Mouse (Mus musculus): Measurements from ENCODE around the gene Atg9b. TPM values are rescaled to one million over a fixed set of nuclear protein-coding genes. Genes with fewer than 3 reads are reported as not detected.
"Not testable (repeated sequence)": the region's sequence is repeated elsewhere in the genome, so short reads cannot be mapped to it uniquely, and the experiment has no call there.

Atg9b gene
- total RNA-seq, 1 experiment from 2014 or later: not detected

DNA sequence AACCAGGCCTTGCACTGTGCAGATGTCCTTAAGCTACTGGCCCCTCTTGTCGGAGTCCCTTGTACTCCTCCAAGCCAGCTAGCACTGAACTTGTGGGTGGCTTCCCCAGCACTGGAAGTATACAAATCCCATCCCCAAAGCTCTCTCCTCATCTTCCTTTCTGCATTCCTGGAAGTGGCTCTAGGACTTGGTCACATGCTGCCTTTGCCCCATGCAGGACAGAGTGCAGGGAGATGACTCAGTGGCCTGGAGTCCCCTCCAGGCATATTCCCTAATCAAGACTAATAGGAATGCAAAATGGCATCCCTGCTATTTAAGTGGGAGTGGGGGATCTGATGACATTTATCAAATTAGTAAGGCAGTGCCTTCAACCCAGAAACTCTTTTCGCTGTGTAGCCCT lies 20.1 kb upstream of the Atg9b start:
- no peak for ATAC-seq (replicated peaks; ENCODE audit: insufficient number of reproducible peaks, low FRiP score, low TSS enrichment, poor library complexity, severe bottlenecking)

DNA sequence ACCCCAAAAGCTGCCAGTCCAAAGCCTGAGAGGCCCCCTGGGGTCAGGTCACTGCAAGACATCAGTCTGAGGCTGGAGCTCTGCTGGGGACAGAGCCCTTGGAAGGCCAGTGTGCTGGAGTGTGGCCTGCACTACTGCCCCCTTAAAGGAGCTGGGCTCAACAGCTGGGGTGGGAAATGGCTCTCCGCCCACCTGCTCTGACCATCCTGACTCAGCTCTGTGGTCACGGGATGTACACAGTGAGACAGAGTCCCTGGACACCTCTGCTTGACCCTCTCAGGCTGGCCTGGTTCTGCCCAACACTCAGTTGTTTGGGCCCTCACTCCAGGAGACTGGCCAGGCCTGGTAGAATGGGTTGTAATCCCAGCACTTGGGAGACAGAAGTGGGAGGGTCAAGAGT lies 17.5 kb upstream of the Atg9b start:
- no peak for ATAC-seq (replicated peaks; ENCODE audit: insufficient number of reproducible peaks, low FRiP score, low TSS enrichment, poor library complexity, severe bottlenecking)

DNA sequence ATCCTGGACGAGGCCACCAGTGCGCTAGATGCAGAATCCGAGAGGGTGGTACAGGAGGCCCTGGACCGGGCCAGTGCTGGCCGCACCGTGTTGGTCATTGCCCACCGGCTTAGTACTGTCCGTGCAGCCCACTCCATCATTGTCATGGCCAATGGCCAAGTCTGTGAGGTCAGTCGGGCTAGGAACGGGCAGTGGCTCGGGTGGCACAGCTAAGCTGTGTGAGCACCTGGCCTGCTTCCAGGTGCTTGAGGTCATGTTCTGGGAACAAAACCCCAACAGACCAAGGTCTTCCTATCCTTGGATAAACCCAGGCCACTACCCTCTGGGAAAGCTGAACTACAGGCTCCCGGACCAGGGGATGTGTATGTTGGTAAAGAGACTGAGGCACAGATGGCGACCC lies 16.7 kb upstream of the Atg9b start:
- ATAC-seq (replicated peaks; ENCODE audit: insufficient number of reproducible peaks, low FRiP score, low TSS enrichment, poor library complexity, severe bottlenecking): no peak

DNA sequence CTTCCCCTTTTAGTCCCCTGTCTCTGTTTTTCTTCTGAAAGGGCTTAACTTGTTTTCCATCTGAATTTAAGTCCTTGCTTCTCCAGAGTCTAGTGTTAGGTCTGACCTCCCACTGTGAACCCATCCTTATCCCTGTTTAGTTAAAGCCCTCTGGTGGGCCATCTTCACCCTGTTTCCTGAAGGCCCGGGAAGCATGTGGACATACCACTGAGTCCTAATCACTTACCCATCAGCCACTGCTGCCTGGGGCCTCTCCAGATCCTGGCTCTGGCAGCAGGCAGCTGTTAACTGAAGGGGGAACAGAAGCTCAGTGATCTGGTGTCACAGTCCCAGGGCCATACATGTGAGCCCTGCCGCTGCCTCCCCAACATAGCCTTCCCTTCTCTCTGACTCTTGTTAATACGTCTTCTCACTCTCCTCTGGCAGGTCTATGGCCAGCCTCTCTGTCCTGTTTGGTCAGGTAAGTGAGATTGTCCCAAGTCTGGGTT lies 13.5 kb upstream of the Atg9b start:
- no peak for ATAC-seq (replicated peaks; ENCODE audit: insufficient number of reproducible peaks, low FRiP score, low TSS enrichment, poor library complexity, severe bottlenecking)

DNA sequence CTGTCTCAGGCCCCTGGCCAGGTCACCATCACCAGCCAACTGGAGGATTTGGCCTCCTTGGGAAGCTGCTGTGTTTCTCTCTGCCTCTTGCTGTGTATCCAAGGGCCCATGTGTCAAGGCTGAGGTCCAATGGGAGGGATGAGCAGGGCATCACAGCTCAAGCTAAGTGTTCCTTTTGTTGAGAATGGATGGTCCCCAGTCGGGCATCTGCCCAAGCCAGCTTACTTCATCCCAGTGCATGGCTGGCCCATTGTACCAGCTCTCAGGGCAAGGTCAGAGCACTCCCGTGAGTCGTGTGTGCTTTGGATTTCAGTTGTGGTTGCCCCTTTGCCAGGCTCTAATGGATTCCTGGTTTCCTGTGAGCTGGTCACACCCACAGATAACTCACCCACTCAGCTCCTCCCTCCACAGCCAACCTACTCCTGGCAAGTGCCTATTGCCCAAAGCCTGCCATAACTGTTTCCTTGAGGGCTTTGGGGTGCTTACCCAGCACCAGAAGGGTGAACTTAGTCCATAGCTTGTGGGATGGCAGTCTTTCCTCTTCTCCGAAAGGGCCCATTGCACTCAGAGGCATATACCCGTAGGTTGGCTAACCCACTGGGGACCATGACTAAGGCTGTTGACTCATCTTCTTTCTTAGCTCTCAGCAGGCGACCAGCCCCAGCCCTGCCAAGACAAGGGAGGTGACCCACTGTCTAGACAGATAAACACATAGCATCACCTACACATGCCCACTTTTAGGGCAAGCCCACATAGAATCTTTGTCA lies 12.8 kb upstream of the Atg9b start:
- no peak for ATAC-seq (replicated peaks; ENCODE audit: insufficient number of reproducible peaks, low FRiP score, low TSS enrichment, poor library complexity, severe bottlenecking)

DNA sequence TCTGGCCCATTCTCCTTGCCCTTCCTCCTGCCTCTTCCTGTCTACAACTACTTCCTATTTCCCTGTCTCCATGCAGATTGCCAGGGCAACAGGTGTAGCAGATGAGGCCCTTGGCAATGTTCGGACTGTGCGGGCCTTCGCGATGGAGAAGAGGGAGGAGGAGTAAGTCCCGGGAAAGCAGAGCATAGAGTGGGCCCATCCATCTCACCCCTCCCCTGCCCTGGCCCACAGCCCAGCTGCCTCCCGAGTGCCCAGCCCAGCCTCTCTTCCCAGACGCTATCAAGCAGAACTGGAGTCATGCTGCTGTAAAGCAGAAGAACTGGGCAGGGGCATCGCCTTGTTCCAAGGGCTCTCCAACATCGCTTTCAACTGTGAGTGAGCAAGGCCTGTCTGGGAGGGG lies 10.0 kb upstream of the Atg9b start:
- ATAC-seq (replicated peaks; ENCODE audit: insufficient number of reproducible peaks, low FRiP score, low TSS enrichment, poor library complexity, severe bottlenecking): no peak

DNA sequence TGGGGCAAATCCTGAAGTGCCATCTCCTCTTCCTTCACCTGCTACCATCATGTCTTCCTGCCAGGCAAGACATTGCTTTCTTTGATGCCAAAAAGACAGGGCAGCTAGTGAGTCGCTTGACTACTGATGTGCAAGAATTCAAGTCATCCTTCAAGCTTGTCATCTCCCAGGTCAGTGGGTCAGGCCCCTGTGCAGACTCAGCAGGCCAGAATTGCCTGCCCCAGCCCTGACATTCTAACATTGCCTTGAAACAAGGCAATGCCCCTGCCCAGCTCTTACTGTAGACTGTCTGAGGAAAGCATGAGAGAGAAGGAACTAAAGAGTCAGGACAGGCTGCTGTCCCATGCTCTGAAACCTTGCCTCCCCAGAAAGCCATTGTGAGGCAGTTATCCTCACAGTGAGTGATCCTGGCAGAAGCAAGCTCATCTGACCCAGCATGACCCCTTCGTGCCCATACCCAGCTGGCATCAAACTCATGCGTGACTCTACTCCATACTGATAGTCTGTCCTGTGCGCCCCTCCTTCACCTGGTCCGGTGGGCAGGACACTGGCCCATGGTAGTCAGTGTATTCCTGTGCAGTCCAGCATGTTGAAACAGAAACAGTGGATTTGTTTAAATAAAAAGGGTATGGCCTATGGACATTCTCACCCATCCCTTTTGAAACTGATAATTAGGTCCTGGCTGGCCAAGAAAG lies 9.1 kb upstream of the Atg9b start:
- ATAC-seq (replicated peaks; ENCODE audit: insufficient number of reproducible peaks, low FRiP score, low TSS enrichment, poor library complexity, severe bottlenecking): no peak

DNA sequence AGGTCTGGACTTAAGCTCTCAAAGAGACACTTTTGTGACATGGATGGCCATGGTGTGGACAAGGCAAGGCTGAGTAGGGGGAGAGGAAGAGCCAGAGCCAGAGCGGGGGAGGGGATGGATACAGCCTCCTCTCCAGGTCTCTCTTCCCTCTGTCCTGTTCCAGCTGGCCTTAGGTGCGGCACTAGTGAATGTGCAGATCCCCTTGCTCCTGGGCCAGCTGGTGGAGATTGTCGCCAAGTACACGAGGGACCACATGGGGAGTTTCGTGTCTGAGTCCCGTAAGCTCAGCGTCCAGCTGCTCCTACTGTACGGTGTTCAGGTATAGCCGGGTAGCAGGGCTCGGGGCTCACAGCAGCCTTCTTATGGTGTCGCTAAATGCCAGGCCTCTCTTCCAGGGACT lies 8.4 kb upstream of the Atg9b start:
- ATAC-seq (replicated peaks; ENCODE audit: insufficient number of reproducible peaks, low FRiP score, low TSS enrichment, poor library complexity, severe bottlenecking): no peak

DNA sequence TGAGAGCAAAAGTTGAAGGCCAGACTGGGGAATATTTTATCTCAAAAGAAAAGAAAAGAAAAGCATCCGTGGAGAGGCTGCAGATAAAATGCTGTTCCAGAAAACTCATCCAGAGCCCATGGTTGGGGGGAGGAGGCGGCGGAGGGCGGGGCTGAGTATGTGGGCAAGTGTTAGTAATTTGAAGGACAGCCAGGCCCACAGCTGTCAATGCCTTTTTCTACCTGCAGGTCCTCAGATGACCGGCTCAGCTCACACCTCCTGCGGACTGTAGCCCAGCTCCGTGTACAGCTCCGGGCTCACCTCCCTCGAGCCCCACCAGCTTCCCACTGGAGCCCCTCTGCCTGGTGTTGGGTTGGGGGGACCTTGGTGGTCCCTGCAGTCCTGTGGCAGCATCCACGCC lies 7.7 kb upstream of the Atg9b start:
- no peak for ATAC-seq (replicated peaks; ENCODE audit: insufficient number of reproducible peaks, low FRiP score, low TSS enrichment, poor library complexity, severe bottlenecking)

DNA sequence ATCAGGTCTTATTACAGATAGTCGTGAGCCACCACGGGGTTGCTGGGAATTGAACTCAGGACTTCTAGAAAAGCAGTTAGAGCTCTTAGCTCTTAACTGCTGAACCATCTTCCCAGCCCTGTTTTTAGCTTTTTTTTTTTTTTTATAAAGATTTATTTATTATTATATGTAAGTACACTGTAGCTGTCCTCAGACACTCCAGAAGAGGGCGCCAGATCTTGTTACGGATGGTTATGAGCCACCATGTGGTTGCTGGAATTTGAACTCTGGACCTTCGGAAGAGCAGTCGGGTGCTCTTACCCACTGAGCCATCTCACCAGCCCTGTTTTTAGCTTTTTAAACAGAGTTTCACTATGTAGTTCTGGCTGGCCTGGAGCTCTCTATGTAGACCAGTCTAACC lies 4.3 kb upstream of the Atg9b start:
- not testable (repeated sequence) for ATAC-seq (replicated peaks; ENCODE audit: insufficient number of reproducible peaks, low FRiP score, low TSS enrichment, poor library complexity, severe bottlenecking)

DNA sequence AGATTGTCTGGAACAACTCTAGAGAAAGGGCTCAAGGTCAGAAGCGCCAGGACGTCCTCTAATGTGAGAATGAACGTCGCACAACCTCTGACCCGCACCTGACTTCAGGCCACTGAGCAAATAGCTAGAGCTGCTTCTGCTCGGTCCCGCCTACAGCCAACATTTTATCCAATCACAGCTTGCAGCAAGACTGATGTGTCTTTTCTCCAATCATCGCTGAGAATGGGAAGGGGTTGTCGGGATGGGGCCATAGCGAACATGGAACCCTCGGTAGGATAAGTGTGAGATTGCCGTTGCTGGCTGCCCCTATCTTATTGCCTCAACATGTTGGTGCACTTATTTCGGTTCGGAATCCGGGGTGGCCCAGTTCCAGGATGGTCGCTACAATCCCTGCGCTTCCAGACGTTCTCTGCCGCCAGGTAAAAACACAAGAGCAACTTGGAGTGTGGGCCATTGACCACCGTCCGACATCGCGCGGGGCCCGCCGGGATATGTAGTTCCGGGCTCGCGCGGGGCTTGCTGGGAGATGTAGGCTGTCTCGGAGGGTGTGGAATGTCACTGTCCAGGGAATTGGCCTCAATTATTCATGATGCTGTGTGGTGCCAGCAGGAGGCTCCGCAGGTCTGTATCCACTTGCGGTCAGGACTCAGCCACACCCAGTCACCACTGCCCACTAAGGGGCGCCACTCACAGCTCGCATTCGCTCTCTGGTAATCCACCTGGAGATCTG lies 2.4 kb upstream of the Atg9b start:
- ATAC-seq (replicated peaks; ENCODE audit: insufficient number of reproducible peaks, low FRiP score, low TSS enrichment, poor library complexity, severe bottlenecking): peak; percentile 86

DNA sequence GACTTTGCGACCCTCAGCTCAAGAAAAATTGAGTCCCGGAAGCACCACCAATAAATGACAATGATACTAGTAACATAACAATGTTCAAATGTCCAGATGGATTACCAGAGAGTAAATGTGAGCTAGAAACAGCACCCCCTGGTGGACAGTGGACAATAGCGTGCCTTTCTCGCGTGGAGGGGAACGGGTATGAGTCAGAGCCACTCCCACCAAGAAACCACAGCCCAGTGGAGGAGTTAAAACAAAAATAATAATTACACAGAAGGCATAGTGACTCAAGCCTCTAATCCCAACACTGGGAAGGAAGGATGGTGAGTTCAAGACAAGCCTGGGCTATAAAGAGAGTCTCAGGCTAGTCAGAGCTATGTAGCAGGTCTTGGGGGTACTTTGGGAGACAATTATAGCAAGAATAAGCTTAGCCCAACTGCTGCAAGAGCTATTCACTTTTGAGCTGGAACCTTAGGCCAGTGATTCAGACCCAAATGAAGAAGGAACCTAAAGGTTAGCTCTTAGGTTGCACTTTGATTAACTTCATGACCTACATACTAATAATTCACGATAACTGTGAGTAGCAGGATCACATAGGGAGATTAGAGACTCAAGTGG lies 1.6 kb upstream of the Atg9b start, which contains the start of gene Abcb8:
Gene Abcb8, plus strand, starts transcription at position 272 of the 606 bp plus-strand sequence.
- ATAC-seq (replicated peaks; ENCODE audit: insufficient number of reproducible peaks, low FRiP score, low TSS enrichment, poor library complexity, severe bottlenecking): peak; percentile 60

DNA sequence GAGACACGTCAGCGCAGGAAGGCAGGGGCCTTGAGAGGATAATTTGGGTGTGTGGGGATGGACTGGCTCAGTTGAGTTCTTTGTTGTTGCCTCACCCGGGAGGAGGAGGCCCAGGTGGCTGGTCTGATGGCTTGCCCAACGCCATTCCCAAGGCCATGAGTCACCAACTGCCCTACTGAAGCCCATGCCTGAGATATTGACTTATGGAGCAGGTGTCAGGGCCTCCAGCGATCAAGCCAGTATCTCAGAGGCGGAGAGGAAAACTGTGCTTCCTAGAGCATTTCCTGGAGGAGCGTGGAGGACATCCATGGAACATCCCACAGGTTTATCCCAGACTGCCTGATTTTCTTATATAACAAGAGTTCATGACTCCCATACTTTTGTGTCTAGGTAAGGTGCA lies 781 bp upstream of the Atg9b start:
- no peak for ATAC-seq (replicated peaks; ENCODE audit: insufficient number of reproducible peaks, low FRiP score, low TSS enrichment, poor library complexity, severe bottlenecking)

DNA sequence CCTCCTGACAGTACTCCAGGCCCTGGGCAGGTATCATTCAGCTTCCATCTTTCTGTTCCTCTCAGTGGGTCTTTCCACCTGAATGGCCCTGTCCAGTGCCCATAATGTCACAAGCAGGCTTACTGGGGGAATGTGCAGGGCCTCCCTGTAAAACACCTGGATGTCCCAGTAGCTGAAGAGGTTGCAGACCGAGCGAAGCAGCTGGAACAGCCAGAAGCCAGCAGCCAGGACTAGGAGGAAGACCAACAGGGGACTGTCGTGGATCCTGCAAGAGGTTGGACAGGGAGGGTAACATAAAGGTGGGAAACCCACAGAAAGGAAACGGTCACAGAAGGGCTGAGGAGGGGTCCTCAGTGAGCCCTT lies 2.3 kb downstream of the Atg9b start:
- ATAC-seq (replicated peaks; ENCODE audit: insufficient number of reproducible peaks, low FRiP score, low TSS enrichment, poor library complexity, severe bottlenecking): no peak

DNA sequence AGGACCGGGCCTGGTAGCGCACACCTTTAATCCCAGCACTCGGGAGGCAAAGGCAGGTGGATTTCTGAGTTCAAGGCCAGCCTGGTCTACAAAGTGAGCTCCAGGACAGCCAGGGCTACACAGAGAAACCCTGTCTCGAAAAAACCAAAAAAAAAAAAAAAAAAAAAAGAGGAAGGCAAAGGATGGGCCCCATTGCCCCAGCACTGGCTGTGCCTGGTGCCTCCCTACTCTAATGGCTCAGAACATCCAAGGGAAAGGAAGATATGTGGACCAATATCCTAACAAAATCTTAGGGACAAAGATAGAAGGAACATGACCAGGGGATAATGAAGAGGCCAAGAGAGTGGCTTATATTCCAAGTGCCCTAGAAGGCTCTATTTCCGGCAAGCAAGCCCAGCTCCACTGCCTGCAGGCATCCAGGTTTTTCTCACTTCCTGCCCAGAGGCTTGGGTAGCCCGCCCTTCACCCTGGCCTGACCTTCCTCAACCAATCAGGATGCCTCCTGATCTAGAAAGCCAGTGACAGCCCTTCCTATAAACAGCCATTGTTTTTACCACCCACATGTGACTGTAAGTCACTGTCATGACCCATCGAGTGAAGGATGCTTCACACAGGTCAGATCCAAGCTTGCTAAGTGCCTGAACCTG lies 2.8 kb downstream of the Atg9b start:
- ATAC-seq (replicated peaks; ENCODE audit: insufficient number of reproducible peaks, low FRiP score, low TSS enrichment, poor library complexity, severe bottlenecking): peak; percentile 53

DNA sequence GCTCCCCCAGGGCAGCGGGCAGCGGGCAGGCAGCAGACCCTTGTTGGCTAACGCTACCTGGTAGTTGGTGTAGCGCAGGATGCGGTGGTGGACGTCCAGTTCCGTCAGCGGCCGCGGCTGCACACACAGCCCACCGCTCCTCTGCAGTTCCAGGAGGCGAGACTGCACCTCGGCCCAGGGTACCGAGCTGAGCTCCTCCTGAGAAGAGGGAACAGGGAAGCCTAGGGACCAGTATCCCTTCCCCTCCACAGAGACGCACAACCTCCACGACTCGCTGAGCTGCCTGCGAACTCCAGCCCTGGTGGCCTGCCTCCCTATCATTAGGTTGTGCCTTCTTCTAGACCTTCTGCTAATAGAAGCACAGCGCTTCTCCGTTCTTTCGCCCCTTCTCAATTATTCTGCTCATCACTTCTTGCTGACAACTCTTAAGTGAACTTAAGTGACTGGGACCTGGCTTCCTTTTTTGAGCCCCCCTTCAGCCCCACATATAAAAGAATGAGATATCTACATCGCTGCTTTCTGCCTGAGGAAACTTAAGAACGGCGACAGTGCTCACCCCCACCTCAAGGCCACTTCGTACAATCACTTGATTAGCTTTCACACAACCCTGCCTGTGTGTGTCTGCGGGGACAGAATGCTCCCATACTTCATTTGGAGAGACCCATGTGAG lies 3.6 kb downstream of the Atg9b start:
- ATAC-seq (replicated peaks; ENCODE audit: insufficient number of reproducible peaks, low FRiP score, low TSS enrichment, poor library complexity, severe bottlenecking): no peak

DNA sequence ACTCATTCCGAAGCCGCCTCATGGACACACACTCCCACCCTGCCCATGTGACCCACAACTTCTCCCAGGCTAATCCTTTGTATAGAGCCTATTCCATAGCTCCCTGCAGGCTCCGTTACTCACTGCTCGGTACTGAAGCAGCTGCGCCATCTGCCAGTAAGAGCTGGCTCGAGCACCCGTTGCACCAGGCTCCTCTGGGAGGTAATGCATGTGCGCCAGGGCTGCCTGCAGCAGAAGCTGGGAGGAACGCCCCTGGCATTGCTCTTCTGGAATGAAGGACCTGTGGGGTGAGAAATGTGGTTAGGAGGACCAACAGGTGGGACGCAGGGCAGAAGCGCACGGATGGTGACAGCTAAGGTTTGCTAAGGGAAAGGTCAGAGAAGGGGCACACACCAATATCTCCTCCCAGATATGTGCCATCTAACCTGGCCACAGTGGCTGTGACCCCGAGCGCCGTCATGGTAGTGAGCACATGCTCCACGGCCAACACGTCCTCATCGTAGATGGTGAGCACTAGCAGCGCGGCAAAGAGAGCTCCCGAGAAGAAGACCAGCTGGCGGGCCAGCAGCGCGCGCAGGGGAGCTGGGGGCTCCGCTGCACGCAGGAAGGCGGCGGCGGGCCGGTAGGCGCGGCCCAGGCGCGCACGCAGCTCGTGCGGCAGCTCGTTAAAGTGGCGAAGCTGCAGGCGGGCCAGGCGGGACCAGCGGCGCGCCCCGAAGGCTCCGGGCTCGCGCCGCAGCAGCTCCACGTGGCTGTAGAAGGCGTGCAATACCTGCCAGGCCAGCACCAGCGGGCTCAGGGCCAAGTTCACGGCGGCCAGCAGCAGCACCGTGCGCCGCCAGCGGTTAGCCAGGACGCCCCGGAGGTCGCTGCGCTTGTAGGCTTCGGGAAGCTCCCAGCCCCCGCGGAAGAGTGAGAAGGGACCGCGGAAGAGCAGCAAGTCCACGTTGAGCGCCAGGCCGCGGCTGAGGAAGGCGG lies 4.4 kb downstream of the Atg9b start:
- ATAC-seq (replicated peaks; ENCODE audit: insufficient number of reproducible peaks, low FRiP score, low TSS enrichment, poor library complexity, severe bottlenecking): no peak

Measured in monocyte, adult 5-6 weeks (primary cell).